Mouse (Mus musculus): ENCODE results near the gene Farp1.
A peak's percentile ranks its signal among the peaks of the same experiment; 100 is the strongest.

The Farp1 gene

GRCm38 (mm10) chr14:121148088-121148785 lies 113.2 kb downstream of the Farp1 start:
- DNase-seq: peak; percentile 31 to 53

DNA sequence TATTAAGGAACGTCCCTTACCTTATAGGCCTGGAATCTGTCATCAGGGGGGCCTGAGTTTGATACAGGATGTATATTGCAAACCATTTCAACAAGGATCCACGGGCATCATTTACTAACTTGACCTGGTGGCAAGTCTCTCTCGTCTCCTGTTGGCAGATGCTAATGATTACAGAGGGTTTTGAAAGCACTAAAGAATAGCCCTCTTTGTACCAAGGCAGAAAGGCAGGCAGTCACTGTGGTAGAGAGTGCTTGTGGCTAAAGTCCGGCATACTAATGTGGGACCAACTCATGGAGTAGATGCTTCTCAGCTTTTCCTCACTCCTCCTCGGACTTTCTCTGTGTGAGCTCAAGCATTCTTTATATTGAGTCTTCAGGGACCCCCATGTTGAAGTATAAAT lies 115.0 kb downstream of the Farp1 start:
- DNase-seq: no peak

- no peak for DNase-seq
These were observed 116.8 kb downstream of the Farp1 start for GRCm38 (mm10) chr14:121151837-121152236.

DNA sequence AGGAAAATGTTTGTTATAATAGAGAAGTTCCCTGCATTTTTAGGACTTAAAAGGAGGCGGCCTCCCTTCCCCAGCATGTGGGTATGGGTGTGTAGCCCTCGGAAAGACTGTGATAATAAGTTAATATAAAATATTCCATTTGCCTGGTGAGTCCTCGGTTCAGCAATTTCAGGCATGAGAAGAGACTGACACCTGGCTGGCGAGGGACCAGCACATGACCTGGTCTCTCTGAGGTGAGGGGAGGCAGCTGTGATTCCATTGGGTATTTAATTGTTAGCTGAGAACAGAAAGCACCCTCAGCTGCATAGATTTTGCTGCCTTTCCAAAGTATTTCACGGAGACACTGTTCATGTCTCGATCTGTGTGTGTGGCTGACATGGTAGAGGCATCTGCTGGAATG lies 117.8 kb downstream of the Farp1 start:
- DNase-seq: no peak

- no peak for DNase-seq
These were observed 118.3 kb downstream of the Farp1 start for GRCm38 (mm10) chr14:121153260-121153659.

DNA sequence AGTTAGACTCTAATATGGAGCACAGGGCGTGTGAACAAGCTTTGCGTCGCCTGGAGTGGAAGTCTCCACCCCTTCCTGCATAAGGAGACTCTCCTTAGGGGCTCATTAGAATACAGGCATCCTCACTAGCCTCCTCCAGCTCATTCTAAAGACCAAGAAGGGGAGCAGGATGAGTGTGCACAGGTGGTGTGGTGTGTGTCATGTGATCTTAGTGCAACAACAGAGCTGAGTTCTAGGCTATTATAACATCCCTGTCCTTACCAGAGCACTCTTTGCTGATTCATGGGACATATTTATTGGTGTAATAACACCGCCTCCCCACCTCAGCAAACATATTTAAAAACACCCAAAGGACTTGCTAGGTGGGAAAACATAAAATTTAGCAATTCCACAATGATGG lies 120.2 kb downstream of the Farp1 start:
- no peak for DNase-seq

- no peak for DNase-seq
These were observed 123.6 kb downstream of the Farp1 start for GRCm38 (mm10) chr14:121158616-121159015.

- DNase-seq: no peak
These were observed 127.8 kb downstream of the Farp1 start for GRCm38 (mm10) chr14:121162822-121163221.

DNA sequence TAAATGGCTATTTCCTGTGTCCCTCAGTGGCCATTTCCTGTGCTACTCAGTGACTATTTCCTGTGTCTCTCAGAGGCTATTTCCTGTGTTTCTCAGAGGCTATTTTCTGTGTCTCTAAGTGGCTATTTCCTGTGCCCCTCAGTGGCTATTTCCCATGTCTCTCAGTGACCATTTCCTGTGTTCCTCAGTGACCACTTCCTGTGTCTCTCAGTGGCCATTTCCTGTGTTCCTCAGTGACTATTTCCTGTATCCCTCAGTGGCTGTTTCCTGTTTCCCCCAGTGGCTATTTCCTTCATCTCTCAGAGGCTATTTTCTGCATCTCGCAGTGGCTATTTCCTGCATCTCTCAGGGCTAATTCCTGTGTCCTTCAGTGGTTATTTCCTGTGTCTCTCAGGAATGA lies 129.9 kb downstream of the Farp1 start:
- no peak for DNase-seq

DNA sequence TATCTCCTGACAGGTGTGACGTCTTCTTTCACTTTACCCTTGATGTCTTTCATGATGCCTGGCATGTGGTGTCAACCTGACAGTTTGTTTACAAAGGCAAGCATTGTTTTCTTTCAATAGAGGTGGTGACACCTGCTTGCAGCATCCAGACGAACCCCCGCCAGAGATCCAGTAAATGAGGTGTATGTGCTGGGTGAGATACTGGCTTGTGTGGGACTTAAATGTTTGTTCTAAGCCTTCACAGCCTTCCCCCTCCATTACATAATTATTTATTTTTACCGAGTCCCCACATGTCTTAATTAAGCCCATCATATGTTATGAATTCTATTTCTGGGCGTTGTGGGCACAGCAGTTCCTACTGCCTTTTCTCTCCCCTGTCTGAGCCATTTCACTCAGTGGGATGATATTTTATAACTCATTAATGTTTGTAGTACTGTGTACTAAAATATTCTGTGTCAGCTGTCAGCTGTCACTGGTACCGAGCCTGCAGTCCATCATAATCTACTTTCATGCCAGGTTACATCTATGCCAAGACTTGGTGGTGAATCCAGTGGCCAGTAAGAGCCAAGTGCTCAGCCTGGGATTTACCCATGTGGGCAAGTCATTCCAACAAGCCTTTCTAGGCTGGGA lies 130.5 kb downstream of the Farp1 start:
- DNase-seq: peak; percentile 50 to 54

- DNase-seq: no peak
These were observed 131.0 kb downstream of the Farp1 start for GRCm38 (mm10) chr14:121166038-121166436.

GRCm38 (mm10) chr14:121168716-121169115 lies 133.7 kb downstream of the Farp1 start:
- DNase-seq: no peak

GRCm38 (mm10) chr14:121170321-121170720 lies 135.3 kb downstream of the Farp1 start:
- DNase-seq: no peak

- DNase-seq: peak; percentile 58 to 62
These were observed 137.4 kb downstream of the Farp1 start for GRCm38 (mm10) chr14:121172065-121173036.

GRCm38 (mm10) chr14:121175385-121175784 lies 140.4 kb downstream of the Farp1 start:
- DNase-seq: no peak

DNA sequence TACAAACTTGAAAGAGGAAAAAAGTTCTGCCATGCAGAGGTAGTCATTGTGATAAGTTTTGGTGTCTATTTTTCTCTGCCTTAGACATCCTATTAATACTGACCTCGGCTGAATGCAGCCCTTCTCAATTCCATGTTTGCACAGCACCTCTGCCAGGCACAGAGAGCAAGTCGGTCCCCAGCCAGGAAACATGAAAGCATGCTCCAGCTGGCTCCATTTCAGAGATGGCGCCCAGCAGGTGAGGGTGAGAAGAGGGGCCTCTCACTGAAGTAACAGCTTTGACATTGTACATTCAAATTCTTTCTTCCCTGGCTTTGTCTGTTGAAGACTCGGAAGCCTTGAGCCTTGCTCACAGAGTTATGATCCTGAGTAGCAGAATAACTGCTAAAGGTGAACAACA lies 140.9 kb downstream of the Farp1 start:
- peak; percentile 55 to 57 for DNase-seq

DNA sequence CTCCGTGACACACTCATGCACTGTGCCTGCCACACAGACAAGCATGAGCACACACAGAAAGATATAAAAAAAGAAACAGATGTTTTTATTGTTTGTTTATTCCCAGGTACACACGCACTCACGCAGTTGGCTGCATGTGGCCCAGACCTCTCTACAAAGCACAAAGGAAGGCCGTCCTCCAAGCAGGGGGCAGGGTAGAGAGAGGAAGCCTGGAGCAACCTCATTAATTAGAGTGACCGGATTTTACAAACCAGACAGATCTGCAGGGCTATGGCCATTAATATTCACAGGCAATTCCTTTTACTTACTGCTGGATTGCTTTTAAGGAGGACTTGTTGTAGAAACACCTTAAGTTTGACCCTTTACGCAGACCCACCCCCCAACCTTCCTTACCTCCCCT lies 142.9 kb downstream of the Farp1 start:
- no peak for DNase-seq

DNA sequence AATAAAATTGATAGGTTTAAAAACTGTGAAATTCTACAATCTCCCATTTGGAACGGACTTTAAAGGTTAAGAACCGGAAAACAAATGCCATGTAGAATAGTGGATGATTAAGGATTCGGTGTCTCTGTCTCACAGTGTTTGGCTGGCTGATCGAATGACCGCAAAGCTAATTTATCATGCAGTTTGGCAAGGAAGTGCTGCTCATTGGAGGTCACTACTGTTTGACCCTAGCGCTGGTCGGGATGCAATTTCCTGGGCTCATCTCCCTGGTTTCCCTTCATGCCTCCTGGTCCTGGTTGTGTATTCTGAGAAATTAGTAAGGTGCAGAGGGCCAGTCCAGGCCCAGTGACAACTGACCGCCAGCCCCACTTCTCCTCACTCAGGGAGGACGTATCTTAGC lies 145.6 kb downstream of the Farp1 start:
- DNase-seq: no peak

GRCm38 (mm10) chr14:121181798-121182197 lies 146.8 kb downstream of the Farp1 start:
- no peak for DNase-seq

DNA sequence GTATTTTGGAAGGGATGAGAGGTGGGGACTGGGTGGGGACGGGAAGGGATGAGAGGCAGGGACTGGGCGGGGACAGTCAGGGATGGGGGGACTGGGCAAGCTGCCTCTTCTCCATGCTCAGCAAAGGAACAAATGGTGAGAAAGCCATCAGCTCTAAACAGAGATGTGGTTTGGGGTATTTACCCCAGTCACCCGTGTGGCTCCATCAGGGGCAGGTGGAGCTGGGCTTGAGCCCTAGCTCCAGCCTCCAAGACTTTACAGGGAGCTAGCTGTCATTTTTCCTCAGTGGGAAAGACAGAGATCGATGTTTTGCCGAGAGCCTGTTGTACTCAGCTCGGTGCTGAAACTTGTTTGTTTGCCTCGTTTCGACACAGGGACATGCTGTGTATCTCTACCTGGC lies 148.0 kb downstream of the Farp1 start:
- no peak for DNase-seq

DNA sequence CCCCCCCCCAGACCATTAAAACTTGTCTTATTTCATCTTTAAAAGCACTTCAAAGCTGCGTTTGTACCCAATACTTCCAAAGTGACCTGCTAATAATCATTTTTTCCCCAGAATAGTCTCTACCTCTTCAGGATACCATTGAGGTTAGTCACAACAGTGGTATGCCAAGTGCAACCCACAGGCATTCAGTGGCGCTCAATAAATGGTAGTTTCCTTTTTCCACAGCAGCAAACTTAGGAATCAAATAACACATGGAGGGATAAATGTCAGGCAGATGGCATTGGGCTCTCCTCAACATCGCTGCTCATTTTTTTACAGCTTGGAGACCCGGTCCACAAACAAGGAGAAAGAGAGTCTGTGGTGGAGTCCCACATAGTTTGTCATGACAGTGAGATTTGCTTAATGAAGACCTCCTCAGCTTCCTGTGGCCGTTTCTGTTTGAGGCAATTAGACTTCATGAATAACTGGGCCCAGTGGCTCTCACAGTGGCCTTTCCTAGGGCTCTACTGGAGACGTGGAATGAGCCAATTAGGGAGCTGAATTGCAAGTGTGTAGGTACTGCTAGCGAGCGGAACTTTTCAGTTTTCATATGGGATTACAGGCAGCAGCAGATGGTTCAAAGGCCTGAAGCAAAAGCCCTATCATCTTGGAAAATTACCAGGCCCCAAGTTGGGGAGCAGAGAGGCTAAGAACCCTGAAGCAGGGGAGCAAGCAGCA lies 148.6 kb downstream of the Farp1 start:
- DNase-seq: no peak

DNA sequence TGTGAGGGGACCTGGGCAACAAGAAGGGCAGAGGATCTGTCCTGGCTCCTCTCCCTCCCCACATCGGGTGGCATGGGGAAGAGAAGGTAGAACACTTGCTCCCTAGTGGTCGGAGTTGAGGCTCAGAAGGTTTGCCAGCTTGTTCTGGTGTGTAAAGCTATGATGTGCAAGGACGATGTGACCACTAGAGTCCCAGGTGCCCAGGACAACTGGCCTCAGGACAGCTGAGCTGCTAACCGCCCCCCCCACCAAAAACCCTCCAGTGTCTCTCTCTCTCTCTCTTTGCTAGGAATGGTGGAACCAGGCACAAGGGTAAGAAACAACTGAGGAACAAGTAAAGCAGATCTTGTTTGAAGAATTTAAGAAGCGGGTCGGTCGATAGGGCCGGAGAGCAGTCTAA lies 149.4 kb downstream of the Farp1 start:
- no peak for DNase-seq

GRCm38 (mm10) chr14:121186402-121186894 lies 151.4 kb downstream of the Farp1 start:
- no peak for DNase-seq

All from cerebellum, adult 18-20 months (tissue).